8 mouse cellular contexts compared by ENCODE assay signal in the genomic region with DNA sequence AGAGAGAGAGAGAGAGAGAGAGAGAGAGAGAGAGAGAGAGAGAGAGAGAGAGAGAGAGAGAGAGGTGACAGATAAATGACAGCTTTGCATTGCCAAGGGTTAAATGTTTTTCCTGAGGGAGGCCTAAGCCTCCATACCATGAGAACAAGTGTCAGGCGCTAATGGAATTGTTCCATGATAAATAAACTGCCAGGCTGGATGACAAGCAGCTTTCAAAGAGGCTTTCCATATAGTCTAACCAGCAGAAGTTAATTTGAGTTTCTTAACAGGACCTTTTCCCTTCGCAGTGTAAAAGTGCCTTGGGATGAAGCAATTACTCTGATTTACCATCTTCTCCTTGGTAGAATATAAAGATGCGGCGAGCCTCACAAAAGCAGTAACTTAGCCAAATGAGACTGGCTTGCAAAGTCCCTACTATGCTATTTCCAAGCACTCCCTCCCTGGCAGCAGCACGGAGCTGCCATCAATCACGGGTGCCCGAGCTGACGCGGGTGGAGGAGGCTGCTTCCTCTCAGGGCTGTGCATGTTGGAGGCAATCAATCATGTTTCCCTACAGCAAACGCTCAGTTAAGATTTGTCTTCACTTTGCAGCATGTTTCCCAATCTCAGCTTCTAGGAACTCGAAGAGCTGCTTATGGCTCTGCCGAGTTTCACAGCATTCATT.
DNase-seq lines count a peak whose midpoint lies in the region; ATAC-seq lines count a peak whose summit lies in the region.

No protein-coding gene starts in this region.

- 5% methylated on average over 12 of the region's 12 CpGs for WGBS in kidney, embryonic 14.5 days
- 10% methylated on average over 12 of the region's 12 CpGs for WGBS in hindbrain, embryonic 15.5 days

- ATAC-seq in kidney, embryonic 14.5 days (ENCODE audit: low FRiP score, low TSS enrichment): peak; percentile 71
- peak; percentile 31 for ATAC-seq in common myeloid progenitor, adult 5-6 weeks (replicated peaks; ENCODE audit: low read depth, poor library complexity, severe bottlenecking)
- ATAC-seq in hindbrain, embryonic 15.5 days (ENCODE audit: low FRiP score, low read depth): peak; percentile 69
- ATAC-seq in megakaryocyte-erythroid progenitor cell, adult 5-6 weeks (replicated peaks; ENCODE audit: low FRiP score, low TSS enrichment, poor library complexity, severe bottlenecking): no peak

- peak overlapping the region; percentile 3; the same call in 1 of the 2 replicates for H3K4me2 ChIP-seq in kidney, embryonic 14.5 days (replicated peaks; ENCODE audit: low read depth, low read length)
- peak overlapping the region; percentile 2; the same call in 1 of the 2 replicates for H3K4me2 ChIP-seq in hindbrain, embryonic 15.5 days

- H3K9ac ChIP-seq in kidney, embryonic 14.5 days (ENCODE audit: low read depth, low read length): no peak overlapping the region
- no peak overlapping the region for H3K9ac ChIP-seq in hindbrain, embryonic 15.5 days

- H3K4me1 ChIP-seq in kidney, embryonic 14.5 days (ENCODE audit: control insufficient read depth, insufficient read depth, low read length): peaks cover 20% of the 10 kb centered on the region
- H3K4me1 ChIP-seq in hindbrain, embryonic 15.5 days (replicated peaks): peaks cover 47% of the 10 kb centered on the region

- no peak overlapping the region for H3K4me3 ChIP-seq in kidney, embryonic 14.5 days (ENCODE audit: low read length)
- H3K4me3 ChIP-seq in hindbrain, embryonic 15.5 days: no peak overlapping the region

- H3K27me3 ChIP-seq in kidney, embryonic 14.5 days (ENCODE audit: control insufficient read depth, insufficient read depth, low read length): no peaks in the 10 kb centered on the region
- H3K27me3 ChIP-seq in hindbrain, embryonic 15.5 days: no peaks in the 10 kb centered on the region

- H3K9me3 ChIP-seq in kidney, embryonic 14.5 days (ENCODE audit: control insufficient read depth, low read length): no peaks in the 10 kb centered on the region
- no peaks in the 10 kb centered on the region for H3K9me3 ChIP-seq in hindbrain, embryonic 15.5 days

- DNase-seq in kidney, adult 8-10 months: no peak
- peak; percentile 70 for DNase-seq in neural tube, embryonic 10.5 days (ENCODE audit: extremely low spot score, low spot score)
- DNase-seq in cerebellum, postnatal 25 days: no peak
- DNase-seq in Muller cell, postnatal 12 days (ENCODE audit: inconsistent ontology term): no peak

- H3K27ac ChIP-seq in kidney, embryonic 14.5 days (ENCODE audit: low read depth, low read length): no peak overlapping the region
- peak overlapping the region; percentile 70 for H3K27ac ChIP-seq in hindbrain, embryonic 15.5 days (replicated peaks)

- no peaks in the 10 kb centered on the region for H3K36me3 ChIP-seq in kidney, embryonic 14.5 days (ENCODE audit: control insufficient read depth, insufficient read depth, low read length)
- no peaks in the 10 kb centered on the region for H3K36me3 ChIP-seq in hindbrain, embryonic 15.5 days
